Mouse (Mus musculus) 416B (cell line): ENCODE data around the gene Cmtm6.
A peak's percentile ranks its signal among the peaks of the same experiment; 100 is the strongest.

Experiments used
- DNase-seq: peaks from one replicate; pipeline ENCODE4 v3.0.0; 2011; ENCODE audit warnings: low read depth

Gene Cmtm6

DNA sequence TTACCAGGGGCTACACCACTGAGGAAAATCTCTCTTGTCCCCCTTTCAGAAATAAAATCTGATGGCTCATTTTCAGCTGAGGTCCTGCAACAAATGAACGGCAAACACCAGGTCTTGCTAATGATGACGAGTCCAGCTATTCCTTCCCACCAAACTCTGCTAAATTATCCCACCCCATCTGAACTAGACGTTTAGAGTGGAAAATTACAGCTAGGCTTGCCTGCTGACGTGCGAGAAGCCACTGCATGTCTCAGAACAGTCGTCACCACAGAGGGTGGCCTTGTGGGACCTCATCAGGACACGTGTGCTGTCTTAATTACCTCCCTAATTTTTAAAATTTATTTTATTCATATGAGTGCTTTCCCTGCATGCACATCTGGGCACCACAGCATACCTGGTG, 40.6 kb downstream of the Cmtm6 start:
- no peak for DNase-seq

DNA sequence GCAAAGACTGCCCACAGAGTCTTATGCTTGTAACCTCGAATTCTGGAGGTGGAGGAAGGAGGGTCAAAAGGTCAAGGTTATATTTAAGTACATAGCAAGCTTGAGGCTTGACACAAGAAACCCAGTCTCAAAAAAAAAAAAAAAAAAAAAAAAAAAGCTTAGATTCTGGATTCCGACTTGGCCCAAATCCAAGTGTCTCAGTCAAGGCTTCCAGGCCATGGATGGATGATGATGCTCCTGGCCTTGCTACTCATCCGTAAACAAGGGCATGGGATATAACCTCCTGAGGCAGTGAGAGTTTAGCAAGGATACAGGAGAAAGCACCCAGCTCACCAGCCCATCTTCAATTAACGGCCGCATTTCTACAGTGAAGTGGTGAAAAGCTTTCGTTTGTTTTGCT, 43.7 kb downstream of the Cmtm6 start:
- peak; percentile 59 for DNase-seq

GRCm38 (mm10) chr9:114775272-114775671, 44.4 kb downstream of the Cmtm6 start:
- DNase-seq, result peak; percentile 93

- DNase-seq, result peak; percentile 82
Measured at GRCm38 (mm10) chr9:114776361-114776760, 45.4 kb downstream of the Cmtm6 start.

- DNase-seq, result peak; percentile 65
Measured at GRCm38 (mm10) chr9:114777178-114778046, 46.5 kb downstream of the Cmtm6 start.

DNA sequence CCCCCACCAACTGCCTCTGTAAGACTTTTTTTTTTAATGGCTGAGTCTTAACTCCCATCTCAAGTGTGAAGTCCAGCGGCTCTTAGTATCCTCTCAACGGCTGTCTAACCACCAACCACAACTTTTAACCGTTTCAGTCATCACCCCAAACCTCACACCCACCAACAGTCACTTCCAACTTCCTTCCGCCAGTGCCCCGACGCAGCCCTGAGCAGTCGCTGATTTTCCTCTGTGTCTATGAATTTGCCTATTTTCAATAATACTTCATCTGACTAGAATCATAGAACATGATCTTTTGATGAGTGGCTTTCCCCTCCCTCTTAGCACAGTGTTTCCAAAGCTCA, 47.1 kb downstream of the Cmtm6 start:
- peak; percentile 99 for DNase-seq

- DNase-seq, result peak; percentile 67
Measured at GRCm38 (mm10) chr9:114778877-114779276, 48.0 kb downstream of the Cmtm6 start.

DNA sequence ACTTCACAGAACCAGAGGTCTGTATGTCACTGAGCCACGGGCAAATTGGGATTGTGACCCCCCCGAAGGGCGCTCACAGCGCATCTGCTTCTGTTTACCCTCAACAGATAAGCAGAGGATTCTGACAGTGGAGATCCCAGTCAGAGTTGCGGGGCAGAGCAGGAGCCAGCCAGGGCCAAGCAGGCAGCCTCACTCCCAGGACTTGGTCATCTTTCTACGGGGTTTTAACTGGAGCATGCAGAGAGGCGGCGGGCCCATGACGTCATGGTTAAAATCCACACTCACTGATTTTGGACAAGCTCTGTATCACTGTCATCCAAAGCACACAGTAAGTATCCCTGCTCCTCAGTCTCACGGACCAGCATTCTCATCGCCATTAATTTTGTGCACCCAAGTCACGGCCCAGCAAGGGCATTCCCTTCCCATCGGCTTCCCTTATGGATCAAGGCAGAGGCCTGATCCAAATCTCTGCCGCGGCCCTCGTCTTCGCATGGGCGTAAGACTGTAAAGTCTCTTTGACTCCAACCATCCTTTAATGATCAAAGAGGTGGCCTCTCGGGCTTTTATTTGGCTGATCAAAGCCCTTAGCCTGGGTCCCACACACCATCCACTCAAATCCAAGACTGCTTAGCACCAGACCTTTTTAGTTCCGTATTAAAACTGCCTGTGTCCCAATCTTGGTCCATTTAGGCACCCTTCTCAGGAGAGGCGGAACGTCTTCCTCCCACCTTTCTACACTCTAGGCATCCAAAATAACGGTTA, 49.2 kb downstream of the Cmtm6 start:
- DNase-seq, result peak; percentile 83

DNA sequence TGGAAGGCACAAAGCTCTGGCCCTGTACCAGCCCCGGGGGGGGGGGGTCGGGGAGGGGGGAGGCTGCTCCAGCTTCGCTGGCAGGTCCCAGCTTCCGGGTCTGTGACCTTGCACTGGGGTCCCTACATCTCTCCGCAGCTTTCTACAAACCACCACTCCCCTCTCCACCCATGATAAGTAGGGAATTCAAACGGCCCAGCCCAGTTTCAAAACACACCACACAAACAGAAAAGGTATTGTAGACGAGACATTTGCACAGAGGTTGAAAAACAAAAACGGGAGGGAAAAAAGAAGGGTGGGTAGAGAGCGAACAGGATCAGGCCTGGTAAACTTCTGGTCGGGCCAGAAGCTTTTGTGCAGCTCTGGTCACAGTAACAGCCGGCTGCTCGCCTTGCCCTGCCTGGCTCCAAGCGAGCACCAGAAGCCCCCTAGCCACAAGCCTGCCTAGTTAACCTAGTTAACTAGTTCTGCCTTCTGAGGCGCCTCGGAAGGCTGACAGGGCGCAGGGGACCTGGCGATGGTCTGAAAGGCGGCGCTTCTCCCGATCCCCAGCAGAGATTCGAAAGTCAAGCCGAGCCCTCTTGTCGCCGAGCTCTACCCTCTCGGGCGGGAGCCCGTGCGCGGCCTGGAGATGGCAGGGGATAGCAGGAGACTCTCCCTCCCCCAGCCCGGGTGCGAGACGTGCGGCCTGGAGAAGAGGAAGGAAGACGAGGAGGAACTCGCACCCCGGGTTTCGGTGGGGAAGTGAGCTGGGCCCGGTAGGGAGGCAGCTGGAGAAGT, 50.0 kb downstream of the Cmtm6 start:
- peak; percentile 82 for DNase-seq

- DNase-seq, result peak; percentile 92
Measured at GRCm38 (mm10) chr9:114781526-114782212, 50.8 kb downstream of the Cmtm6 start, which contains the start of gene Cmtm7. TSS of gene Cmtm7 (minus strand) at chr9:114781856.

DNA sequence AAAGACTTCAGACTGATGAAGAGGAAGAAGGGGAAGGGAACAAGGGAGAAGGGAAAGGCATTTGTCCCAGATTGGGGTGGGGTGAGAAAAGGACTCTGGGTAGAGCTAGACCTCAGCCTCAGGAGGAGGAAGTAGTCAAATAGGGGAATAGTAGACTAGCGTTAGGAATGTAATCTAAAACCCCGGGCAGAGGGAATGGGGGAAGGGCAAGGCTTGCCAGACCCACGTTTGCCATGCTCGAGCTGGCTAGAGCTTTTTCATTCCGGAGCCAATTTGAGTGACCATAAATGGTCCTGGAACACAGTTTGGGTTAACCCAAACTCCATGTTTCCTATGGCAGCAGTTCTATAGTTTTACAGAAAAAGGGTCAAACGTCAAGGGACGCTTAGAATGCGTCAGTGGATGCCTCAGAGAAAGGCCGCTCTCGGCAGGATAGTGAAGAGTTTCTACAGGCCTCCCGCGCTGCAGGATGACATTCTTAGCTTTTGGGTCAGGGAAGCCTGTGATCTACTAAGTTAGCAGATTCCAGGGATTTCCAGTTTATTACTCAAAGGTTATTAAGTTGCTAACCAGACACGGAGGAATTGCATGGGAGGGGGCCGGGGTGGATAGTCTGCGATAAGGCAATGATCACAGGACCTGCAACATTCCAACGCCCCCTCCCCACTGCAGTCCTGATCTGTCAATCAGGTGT, 54.7 kb downstream of the Cmtm6 start:
- DNase-seq, result no peak

DNA sequence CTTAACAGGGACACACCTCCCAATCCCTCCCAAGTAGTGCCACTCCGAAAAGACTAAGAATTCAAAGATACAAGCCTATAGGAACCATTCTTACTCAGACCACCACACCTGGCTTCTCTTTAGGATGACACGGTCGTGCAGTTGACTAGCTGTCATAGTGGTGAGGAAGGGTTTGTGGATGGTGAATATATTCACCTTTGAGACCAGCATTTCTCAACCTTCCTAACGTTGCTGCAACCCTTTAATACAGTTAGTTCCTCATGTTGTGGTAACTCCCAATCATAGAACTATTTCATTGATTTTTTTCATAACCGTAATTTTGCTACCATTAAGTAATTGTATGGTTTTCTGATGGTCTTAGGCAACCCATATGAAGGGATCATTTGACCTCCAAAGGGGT, 56.2 kb downstream of the Cmtm6 start:
- no peak for DNase-seq

DNA sequence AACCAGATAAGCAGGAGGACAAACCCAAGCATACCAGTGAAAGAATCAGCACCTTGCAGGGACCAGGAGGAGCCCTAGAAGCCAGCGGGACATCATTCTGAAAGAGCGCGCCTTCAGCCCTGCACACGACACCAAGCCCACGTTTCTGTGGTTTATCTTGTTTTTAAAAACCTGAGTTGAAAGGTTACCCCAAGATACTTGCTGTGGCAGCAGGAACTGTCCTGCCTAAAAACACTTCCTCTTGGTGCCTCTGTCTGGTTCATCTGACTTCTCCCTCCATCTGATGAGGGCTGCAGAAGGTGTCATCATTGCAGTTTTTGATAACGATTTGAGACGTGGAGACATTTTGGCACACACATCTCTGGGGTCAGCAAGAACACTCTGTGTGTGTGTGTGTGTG, 56.8 kb downstream of the Cmtm6 start:
- peak; percentile 68 for DNase-seq

DNA sequence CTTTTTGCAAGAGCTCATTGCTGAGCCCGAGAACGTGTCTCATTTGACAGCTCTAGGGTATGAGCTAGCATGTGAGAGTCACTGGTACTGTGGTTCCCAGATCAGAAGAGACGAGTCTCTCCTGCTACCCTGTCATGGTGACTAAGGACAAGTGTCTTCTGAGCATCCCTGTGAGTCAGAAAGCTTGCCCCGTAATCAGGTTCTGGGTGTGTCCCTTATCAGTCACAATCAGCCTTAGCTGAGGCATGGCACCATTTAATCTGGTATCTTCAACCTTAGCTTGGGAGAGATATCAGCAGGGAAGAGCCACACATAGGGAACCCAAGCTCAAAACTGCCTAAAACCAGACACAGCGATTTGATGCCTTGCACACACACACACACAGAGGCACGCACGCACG, 57.8 kb downstream of the Cmtm6 start:
- DNase-seq, result peak; percentile 72

- DNase-seq, result peak; percentile 61
Measured at GRCm38 (mm10) chr9:114789557-114789956, 58.6 kb downstream of the Cmtm6 start.

DNA sequence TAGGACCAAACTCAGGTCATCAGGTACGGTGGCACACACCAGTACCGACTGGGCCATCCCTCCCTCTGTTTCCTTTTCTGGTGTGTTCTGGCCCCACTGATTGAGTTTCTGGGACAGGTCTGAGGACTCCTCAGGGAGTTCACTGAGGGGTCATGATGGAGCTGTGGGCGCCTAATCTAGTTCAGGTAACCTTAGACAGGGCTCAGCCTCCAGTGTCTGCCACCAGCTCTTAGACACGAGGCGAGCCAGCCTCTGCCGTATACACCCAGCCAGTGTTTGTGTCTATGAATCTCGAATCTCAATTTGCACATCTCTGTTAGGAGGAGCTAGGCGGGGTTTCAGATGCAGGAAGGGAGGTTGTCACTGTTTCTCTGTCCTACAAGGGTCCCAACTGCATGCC, 59.1 kb downstream of the Cmtm6 start:
- DNase-seq, result no peak

GRCm38 (mm10) chr9:114793764-114794295, 62.9 kb downstream of the Cmtm6 start:
- DNase-seq, result peak; percentile 66

- DNase-seq, result no peak
Measured at GRCm38 (mm10) chr9:114794491-114794890, 63.6 kb downstream of the Cmtm6 start.

DNA sequence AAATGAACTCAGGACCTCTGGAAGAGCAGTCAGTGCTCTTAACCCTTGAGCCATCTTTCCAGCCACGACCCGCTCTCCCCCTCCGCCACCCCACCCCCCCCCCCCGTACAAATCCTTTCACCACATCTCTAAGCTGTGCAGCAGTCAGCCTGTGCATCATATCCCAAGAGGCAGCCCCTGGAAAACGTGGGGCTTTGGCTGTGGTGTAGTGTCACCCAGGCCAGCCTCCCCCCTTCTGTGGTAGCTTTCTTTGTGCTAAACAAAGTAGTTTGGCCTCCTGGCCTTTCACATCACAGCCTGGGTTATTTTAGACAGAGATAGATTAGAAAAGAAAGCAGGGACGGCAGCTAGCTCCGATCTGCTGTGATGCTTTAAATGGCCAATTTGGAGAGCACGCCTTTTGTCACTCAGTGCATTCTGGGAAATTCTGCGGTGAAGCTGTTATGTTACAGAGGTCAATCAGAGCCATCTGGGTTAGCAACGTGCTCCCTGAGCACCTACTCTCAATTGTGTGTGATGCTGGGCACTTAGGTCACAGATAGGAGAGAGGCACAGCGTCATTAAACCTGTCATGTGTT, 65.6 kb downstream of the Cmtm6 start:
- no peak for DNase-seq

DNA sequence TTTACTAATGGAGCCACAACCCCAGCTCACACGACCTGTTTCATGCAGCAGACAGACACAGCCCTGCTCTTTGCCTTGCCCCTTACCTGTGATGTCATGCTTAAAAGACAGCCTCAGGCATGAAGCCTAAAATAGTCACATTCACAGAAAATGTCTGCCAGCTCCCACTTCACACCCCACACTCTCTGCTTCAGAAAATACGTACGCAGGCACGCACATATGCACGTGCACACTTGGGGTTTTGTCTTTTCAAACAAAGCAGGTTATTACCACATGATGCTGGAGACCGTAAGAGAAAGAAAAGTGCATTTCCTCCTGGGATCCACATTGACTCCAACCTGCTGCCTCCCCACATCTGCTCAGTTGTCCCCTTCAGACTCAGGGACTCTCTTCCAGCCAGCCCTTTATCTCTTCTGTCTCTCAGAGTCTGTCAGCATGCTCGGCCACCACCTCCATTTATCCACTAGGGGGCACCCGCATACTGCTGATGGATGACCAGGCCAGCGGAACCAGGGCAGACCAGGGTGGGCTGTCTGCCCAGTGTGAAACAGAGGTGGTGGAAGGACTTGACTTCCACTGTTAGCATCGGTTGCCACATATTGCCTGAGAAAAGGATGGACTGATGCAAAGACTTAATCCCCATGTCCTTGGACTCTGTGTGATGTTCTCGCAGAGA, 66.6 kb downstream of the Cmtm6 start:
- DNase-seq, result peak; percentile 77
